Mouse (Mus musculus) frontal cortex, postnatal 14 days (tissue): Measurements from ENCODE around the gene Ube2h.
A peak's percentile ranks its signal among the peaks of the same experiment; 100 is the strongest.
"Not testable (repeated sequence)": the region's sequence is repeated elsewhere in the genome, so short reads cannot be mapped to it uniquely, and the experiment has no call there.

ENCODE experiments used
- DNase-seq, 2 experiments: peaks; one replicate each; pipeline ENCODE4 v3.0.0; 2022; ENCODE audit warnings: low spot score in 2 of 2

Gene Ube2h

DNA sequence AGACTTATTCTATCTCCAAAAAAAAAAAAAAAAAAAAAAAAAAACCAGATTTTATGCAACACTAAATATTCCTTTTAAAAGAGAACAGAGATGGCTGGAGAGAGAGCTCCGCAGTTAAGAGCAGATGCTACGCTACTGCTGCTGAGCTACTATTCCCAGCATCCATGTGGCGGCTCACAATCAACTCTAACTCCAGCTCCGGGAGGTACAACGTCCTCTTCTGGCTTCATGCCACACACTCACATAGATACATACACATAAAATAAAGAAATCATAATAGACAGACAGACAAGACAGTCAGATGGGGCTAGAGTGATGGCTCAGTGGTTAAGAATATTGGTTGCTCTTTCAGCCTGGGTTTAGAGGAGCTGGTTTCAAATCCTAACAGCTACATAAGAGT, 58.9 kb downstream of the Ube2h start:
- DNase-seq, result no peak

GRCm38 (mm10) chr6:30243347-30244007, 60.9 kb downstream of the Ube2h start:
- DNase-seq, result no peak

- no peak for DNase-seq
Measured at GRCm38 (mm10) chr6:30242928-30243327, 61.4 kb downstream of the Ube2h start.

DNA sequence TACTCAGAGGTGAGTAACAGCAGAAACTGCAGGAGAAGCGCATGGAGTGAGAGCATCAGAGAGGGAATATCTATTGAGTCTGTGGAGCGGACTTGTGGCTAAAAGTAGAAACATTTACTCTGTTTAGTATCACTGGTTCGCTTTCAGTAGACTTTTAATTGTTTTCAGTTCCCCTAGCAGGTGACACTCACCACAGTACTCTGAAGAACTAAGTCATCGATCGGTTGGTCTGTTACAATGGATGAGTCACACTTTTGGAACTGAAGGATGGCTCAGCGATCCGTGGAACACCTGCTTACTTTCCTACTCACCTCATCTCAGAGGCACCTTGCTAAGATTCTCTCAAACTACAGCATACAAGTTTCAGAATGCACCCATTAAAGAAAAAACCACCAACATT, 64.2 kb downstream of the Ube2h start:
- no peak for DNase-seq

DNA sequence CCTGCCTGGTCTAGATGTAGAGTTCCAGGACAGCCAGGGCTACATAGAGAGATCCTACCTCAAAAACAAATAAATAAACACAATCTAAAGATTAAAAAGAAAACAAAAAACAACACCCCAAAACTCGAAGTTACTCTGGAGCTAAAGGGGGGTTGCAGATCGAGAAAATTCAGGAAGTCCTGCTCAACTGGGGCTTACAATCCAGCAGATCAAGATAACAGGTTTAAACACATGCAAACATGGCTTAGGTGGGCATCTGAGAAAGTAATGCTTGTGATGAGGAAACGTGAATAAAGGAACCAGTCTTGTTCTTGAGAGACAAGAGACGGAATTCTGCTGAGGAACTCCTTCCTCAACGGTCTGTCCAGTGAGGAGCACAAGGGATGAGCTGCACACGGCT, 65.1 kb downstream of the Ube2h start:
- DNase-seq, result no peak

DNA sequence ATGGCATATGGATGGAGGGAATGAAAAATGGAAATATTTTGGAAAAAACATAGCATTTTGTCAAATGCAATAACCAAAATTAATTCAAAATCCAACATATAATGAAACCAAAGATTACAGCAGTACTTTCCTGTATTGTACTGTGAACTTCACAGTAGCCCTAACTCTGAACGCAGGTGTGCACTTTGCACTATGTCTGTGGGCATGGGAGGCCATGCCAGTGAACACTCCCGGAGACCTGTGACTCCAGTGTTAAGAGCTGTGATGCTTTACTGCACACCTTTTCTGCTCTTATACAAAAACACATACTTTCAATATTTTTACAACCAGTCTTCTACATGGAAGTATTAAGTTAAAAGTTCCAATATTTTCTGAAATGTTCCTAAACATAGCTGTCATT, 66.3 kb downstream of the Ube2h start:
- no peak for DNase-seq

- no peak for DNase-seq
Measured at GRCm38 (mm10) chr6:30236564-30236963, 67.8 kb downstream of the Ube2h start.

DNA sequence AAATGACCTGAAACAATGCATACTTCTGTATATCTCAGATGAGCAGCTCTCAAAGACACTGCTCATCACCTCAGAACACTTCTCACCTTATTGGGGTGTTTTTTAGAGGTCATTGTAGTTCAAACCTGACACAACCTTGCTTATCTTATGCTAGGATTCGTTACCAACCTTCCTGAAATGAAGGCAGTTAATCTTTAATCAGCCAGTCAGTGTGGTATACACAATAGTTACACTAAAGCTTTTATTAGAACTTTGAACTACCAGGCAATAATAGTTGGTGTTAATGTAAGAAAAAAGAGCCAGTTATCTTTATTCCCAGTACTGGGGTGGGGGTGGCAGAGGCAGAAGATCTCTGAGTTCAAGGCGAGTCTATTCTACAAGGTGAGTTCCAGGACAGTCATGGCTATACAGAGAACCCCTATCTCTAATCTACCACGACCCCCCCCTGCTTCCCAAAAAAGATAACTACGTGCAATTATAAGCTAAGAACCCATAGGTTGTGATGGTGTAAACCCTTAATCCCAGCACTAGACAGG, 72.5 kb downstream of the Ube2h start:
- DNase-seq, result no peak

GRCm38 (mm10) chr6:30230246-30230645, 74.1 kb downstream of the Ube2h start:
- no peak for DNase-seq

DNA sequence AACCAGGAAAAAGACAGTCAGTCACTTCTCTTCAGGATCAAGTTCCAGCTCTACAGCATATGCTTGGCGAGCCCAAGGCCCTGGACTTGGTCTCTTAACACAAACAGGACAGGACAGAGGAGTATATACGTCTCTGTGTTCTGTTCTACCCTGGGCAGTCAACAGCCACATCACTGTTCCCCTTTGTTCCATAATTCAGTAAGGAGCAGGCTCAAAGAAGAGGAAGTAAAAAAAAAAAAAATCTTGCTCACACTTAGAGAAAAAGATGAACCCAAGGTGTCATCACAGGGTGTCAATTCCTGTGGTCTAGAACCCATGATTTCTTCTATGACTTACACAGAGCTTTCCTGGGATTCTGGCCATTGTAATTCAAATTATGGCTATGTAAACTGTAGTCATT, 75.4 kb downstream of the Ube2h start:
- DNase-seq, result no peak

- no peak for DNase-seq
Measured at GRCm38 (mm10) chr6:30228353-30228752, 76.0 kb downstream of the Ube2h start.

GRCm38 (mm10) chr6:30226971-30227700, 77.2 kb downstream of the Ube2h start:
- no peak for DNase-seq

DNA sequence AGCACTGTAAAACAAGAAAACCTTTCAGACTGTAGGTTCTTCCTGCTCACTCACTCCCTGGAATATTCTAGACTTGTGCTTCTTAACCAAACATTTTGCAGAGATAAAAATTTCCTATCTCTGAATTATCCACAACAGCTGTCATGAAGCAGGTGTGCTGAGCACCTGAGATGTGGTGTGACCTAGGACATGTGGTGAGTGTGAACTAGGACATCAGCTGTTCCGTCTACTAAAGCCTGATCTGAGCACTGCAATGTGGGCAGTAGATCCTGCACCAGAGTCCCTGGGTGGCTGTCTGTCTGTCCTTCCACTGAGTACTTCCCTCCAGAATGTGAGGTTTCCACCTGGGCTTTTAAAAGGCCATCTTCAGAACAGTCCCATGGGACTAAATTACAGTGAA, 79.6 kb downstream of the Ube2h start:
- no peak for DNase-seq

GRCm38 (mm10) chr6:30222321-30222720, 82.0 kb downstream of the Ube2h start:
- DNase-seq, result no peak

- no peak for DNase-seq
Measured at GRCm38 (mm10) chr6:30217581-30217980, 86.8 kb downstream of the Ube2h start.

DNA sequence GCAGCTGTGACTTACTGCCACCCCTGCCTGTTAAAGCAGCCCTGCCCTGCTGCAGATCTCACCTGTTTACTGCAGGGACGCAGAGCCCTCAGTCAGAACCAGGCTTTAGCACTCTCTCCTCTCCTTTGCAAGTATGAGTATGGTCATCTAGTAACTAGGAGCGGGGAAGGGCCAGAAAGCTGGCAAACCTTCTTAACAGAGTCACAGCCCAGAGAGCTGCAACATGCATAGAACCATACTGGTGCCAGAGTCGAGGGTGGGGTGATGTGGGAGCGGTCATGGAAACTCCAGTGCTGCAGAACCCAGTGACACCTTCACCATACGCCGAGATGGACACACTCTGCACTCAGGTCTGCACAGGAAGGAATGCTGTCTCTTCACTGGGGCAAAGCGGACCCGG, 91.9 kb downstream of the Ube2h start:
- no peak for DNase-seq

GRCm38 (mm10) chr6:30211641-30212455, 92.5 kb downstream of the Ube2h start:
- DNase-seq, result no peak

DNA sequence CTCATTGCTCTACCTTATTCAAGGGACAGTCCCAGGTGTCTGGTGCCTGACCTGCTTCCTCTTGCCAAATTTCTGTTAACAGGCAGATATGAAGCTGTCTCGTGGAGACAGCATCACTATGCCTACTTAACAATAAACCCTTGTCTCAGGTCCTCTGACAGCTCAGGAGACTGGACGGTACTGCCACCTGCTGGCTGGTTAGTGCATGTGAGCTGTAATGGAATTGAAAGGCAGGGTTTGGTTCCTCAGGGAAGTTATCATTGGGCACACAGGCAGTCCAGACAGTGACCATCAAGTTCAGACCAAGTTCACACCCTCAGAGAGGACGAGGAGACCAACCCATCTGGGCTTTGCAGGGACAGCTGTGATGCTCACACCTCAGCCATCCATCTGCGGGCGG, 93.6 kb downstream of the Ube2h start:
- DNase-seq, result peak; percentile 47 to 66

DNA sequence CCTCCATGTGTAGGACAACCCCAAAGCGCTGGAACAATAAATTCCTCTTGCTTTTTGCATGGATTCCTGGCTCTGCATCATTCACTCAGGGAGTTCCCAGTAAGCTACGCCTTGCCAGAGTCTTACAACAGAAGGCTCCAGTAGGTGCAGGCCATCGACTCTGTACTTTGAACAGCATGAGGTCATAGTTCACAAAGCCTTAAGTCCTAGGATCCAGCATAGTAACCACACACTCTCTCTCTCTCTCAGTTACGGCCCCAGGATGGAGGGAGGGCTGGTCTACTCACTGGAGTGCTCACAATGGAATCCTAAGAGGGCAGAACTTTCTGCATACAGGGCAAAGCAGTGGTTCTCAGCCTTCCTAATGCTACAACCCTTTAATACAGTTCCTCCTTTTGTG, 95.5 kb downstream of the Ube2h start:
- no peak for DNase-seq

- peak; percentile 40 to 53 for DNase-seq
Measured at GRCm38 (mm10) chr6:30205587-30206202, 98.6 kb downstream of the Ube2h start.

DNA sequence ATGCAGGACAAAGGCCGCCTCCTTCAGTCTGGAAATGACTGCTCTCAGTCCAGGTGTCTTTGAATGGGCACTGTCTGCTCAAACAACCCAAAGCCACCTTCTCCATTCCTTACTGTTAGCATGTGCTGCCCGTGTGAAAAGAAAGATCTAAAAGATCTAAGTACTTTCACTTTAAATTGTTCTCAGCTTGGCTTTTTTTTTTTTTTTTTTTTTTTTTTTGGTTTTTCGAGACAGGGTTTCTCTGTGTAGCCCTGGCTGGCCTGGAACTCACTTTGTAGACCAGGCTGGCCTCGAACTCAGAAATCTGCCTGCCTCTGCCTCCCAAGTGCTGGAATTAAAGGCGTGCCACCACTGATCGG, 99.2 kb downstream of the Ube2h start:
- DNase-seq, result not testable (repeated sequence)
